12 mouse cellular contexts compared by ENCODE assay signal in the genomic region with DNA sequence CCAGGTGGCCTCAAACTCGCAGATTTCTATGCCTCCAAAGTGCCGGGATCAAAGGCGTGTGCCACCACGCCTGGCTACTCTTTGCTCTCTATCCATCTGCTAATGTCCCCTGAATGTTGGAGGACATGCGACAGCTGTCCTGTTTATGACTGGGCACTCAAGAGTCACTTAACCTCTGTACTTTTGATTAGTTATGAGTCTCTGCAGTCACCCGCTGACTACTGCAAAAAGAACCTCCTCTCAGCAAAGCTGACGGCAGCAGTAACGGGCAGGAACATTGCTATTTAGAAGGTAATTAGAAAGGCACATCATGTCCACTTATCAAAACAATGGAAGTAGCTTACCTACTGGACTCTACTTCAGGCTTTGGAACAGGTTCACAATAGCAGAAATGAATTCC.
"Had no signal": no experiment of that assay in that cellular context is flagged by ENCODE, and none has a peak within 500 bp of the region (broad histone marks: within the 10 kb centered on the region; RNA-seq: fewer than 3 reads in every experiment).

No protein-coding gene starts in this region.

- H3K4me2 ChIP-seq: limb, embryonic 13.5 days; midbrain, embryonic 12.5 days; neural tube, embryonic 13.5 days; stomach, embryonic 15.5 days had no signal

- DNase-seq: kidney, postnatal 14 days; left cerebral cortex, postnatal 4 days; lung, adult 18-20 months; right cerebral cortex, postnatal 4 days; thymus, adult 2 months; thymus, postnatal 25 days had no signal

- H3K4me3 ChIP-seq: limb, embryonic 13.5 days; midbrain, embryonic 12.5 days; neural tube, embryonic 13.5 days; stomach, embryonic 15.5 days had no signal

- H3K27me3 ChIP-seq: neural tube, embryonic 13.5 days; stomach, embryonic 15.5 days had no signal

- H3K4me1 ChIP-seq: stomach, embryonic 15.5 days had no signal

- H3K36me3 ChIP-seq: limb, embryonic 13.5 days; midbrain, embryonic 12.5 days; neural tube, embryonic 13.5 days; stomach, embryonic 15.5 days had no signal

- H3K9ac ChIP-seq: limb, embryonic 13.5 days; liver, embryonic 14.5 days; midbrain, embryonic 12.5 days; neural tube, embryonic 13.5 days; stomach, embryonic 15.5 days had no signal

- H3K9me3 ChIP-seq: limb, embryonic 13.5 days; midbrain, embryonic 12.5 days; neural tube, embryonic 13.5 days; stomach, embryonic 15.5 days had no signal

- ATAC-seq: midbrain, embryonic 16.5 days had no signal

- H3K27ac ChIP-seq: limb, embryonic 13.5 days; liver, embryonic 14.5 days; midbrain, embryonic 12.5 days; neural tube, embryonic 13.5 days; stomach, embryonic 15.5 days had no signal
